Mouse (Mus musculus): ENCODE results near the gene Atxn2.
A peak's percentile ranks its signal among the peaks of the same experiment; 100 is the strongest.

The Atxn2 gene

DNA sequence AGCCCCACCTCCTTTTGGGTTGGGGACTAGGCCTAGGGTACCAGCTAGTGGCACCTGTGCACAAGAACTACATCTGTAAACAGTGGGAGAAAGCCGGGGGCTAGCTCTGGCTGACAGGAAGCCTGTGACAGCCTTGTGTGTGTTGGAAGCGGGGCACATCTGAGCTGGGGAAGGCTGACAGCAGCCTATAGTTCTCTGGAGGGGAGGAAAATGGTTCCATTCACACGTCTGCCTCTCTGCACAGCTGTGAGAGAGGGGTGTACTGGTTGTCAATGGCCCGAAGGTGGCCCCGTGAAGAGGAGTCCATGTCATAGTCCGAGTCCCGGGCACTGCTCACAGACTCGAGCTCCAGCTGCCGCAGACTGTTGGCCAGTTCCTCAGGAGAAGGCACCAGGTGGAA, 106.4 kb downstream of the Atxn2 start:
- DNase-seq (ENCODE audit: low spot score): no peak

GRCm38 (mm10) chr5:121818401-121818800, 107.3 kb downstream of the Atxn2 start:
- DNase-seq (ENCODE audit: low spot score): no peak

GRCm38 (mm10) chr5:121818862-121819261, 107.7 kb downstream of the Atxn2 start:
- no peak for DNase-seq (ENCODE audit: low spot score)

- DNase-seq (ENCODE audit: low spot score): no peak
Measured at GRCm38 (mm10) chr5:121819559-121819958, 108.4 kb downstream of the Atxn2 start.

- DNase-seq (ENCODE audit: low spot score): peak; percentile 5
Measured at GRCm38 (mm10) chr5:121820161-121820560, 109.0 kb downstream of the Atxn2 start.

DNA sequence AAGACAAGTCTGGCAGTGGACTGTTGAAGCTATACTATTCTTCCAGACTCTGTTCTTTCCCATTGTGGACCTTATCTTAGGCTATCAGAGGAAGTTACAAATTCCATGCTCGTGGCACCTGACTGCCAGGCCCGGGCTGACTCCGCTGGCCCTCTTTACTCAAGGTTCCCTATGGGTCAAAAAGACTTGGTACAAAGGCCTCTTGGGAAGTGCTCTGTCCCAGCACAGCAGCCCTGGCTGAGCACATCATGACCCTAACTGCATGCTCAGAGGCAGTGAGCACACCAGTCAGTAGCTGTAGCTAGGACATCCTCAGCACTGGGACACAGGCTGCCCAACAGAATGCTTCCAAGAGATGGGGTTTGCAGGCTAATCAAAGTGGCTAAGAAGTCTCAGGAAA, 109.5 kb downstream of the Atxn2 start:
- DNase-seq (ENCODE audit: low spot score): no peak

- no peak for DNase-seq (ENCODE audit: low spot score)
Measured at GRCm38 (mm10) chr5:121821116-121821515, 110.0 kb downstream of the Atxn2 start.

DNA sequence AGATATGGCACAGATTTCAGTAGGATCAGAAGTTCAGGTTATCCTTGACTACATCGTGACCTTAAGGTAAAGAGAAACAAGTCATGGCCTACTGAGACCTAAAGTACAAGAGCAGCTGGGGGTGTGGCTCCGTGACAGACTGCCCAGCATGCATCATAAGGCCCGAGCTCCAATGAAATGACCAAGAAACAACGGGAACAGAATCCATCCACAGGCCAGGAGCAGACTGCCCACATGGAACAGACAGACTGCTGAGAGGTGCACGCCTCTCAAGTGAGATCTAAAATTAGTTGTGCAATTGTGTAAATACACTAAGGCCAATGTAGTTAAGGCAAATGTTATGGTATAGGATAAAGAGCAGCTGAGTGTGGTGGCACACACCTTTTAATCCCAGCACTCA, 110.4 kb downstream of the Atxn2 start:
- DNase-seq (ENCODE audit: low spot score): no peak

GRCm38 (mm10) chr5:121822786-121823505, 111.8 kb downstream of the Atxn2 start:
- DNase-seq (ENCODE audit: low spot score): peak; percentile 8

- DNase-seq (ENCODE audit: low spot score): no peak
Measured at GRCm38 (mm10) chr5:121823668-121824067, 112.5 kb downstream of the Atxn2 start.

DNA sequence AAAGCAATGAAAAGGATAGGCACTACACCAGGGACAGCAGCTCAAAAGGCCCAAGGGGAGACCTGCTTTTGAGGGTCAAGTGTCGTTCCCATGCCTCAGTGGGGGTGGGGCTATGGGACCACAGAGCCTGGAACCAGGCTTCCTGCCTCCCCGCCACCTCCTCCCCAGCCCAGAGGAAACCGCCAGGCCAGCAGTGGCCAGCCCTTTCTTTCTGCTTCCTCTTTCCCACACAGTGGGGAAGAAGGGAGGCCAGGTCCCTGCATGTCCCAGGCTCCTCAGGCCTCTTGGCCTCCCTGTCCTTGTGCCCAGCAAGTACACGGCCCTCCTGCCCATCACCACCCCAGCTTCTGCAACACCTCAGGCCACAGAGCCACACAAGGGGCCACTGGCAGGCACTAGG, 113.0 kb downstream of the Atxn2 start:
- no peak for DNase-seq (ENCODE audit: low spot score)

- DNase-seq (ENCODE audit: low spot score): no peak
Measured at GRCm38 (mm10) chr5:121825606-121826005, 114.5 kb downstream of the Atxn2 start.

DNA sequence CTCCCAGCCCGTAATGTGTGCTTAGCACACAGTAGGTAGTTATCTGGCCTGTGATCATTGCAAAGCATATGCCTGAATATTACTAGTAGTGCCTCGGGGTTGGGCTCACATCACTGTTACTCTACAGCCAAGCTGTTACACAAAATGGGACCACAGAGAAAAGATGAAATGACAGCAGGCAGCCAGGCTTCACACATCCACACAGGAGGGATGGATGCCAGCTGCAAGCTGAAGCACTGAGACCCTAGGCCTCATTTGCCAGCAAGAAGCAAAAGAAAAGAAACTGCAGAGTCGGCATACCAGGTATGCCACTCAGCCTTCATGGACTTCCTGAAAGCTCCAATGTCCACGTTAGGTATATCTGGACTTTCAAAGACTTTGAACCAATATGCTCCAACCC, 116.7 kb downstream of the Atxn2 start:
- no peak for DNase-seq (ENCODE audit: low spot score)

- no peak for DNase-seq (ENCODE audit: low spot score)
Measured at GRCm38 (mm10) chr5:121828491-121829432, 117.6 kb downstream of the Atxn2 start.

DNA sequence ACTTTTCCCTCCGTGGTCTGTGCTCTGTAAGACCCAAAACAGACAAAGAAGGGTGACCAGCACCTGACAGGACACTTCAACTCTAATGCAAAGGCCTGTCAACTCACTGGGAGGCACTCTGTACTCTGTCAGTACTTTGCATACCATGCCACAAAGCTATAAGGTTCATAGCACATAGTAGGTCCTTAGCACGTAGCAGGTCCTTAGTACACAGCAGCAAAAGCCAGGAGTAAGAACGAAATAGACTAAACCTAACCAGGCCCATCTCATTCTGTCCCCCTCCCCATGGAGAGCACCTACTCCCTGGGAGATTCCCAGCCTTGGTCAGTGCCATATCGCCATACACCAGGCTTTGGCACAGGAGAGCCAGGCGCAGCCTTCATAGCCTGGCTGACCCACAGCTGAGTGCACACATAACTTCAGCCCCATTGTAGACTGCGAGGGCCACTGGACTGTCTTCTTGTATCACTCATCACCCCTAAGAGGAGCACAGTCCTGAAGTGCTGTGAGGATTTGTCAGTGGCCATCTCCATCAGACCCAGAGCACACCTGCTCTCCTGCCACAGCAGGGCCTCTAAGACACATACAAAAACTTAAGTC, 120.0 kb downstream of the Atxn2 start:
- no peak for DNase-seq (ENCODE audit: low spot score)

DNA sequence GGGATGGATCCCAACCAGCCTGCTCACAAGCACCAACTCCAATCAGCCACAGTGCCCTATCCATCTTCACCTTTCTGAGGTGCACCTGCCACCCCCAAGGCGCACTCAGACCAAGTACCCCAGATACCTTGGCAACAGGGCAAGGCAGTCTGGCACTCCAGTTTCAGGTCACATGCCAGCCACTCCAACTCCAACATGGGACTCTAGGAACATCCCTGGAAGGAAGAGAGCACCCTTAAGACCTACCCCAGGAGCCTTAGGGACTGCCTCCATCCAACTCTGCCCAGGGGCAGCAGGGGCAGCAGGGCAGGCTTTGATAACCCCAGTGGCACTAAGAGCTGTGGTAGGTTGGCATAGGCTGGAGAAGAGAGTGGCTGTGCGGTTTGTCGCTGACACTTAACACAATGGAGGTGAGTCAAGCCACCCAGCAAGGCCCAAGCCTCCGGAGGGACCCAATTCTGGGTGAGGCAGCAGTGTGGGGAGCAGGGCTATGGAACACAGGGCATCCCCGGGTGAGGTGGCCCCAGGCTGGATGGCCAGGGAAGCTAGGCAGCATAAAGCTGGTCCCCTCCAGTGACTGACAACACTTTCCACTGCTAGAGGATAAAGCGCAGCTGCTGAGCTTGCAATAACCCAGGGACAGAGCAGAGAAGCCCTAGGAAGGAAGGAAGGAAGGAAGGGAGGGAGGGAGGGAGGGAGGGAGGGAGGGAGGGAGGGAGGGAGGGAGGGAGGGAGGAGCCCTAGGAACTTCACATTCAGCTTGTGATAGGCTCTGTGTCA, 121.4 kb downstream of the Atxn2 start:
- DNase-seq (ENCODE audit: low spot score): no peak

DNA sequence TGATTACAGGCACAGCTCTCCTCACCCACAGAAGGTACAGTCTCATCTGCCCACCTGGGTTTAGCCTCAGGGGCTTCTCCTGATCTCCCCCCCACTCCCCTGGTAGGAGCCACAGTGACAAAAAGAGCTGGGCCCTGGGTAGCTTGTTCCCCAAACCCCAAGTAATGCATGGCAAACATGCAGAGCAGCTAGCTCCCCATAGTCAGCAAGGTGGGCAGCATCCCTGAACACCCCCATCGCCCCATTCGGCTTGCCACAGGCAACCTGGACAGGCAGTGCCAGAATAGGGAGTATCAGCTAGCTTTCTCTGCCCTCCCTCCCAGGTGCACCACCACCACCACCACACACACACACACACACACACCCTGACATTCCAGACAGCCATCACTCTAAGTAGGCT, 122.0 kb downstream of the Atxn2 start:
- no peak for DNase-seq (ENCODE audit: low spot score)

- DNase-seq (ENCODE audit: low spot score): no peak
Measured at GRCm38 (mm10) chr5:121833572-121834240, 122.6 kb downstream of the Atxn2 start.

- DNase-seq (ENCODE audit: low spot score): no peak
Measured at GRCm38 (mm10) chr5:121834241-121834606, 123.1 kb downstream of the Atxn2 start.

GRCm38 (mm10) chr5:121834991-121835747, 124.0 kb downstream of the Atxn2 start:
- no peak for DNase-seq (ENCODE audit: low spot score)

All from ovary, postnatal 36 days (tissue).